Mouse (Mus musculus): ENCODE data around the gene Wasf2.

- TF ChIP-seq CTCF (IDR thresholded peaks at IDR 0.05; ENCODE audit: borderline replicate concordance, control insufficient read depth, extremely low read depth, insufficient read depth, low read length, poor library complexity) (no peak), POLR2A (IDR thresholded peaks at IDR 0.05; ENCODE audit: control insufficient read depth, extremely low read depth, insufficient read depth, low read length, poor library complexity) (no peak)
Measured at GRCm38 (mm10) chr4:133138971-133139370, 8.7 kb downstream of the Wasf2 start.

Measured in thymus, adult 2 months (tissue).